Mouse (Mus musculus) testis, adult 2 months (tissue): ENCODE data around the gene St6galnac4. TPM values are rescaled to one million over a fixed set of nuclear protein-coding genes. Genes with fewer than 3 reads are reported as not detected.

Source experiments
- H3K27ac ChIP-seq: fragments of 200-500 bp; 2 replicates; pipeline ENCODE4 v1.5.1; 2012; ENCODE audit warnings: low read depth, low read length; ENCODE audit not compliant: control insufficient read depth, insufficient read depth
- H3K27me3 ChIP-seq: fragments of 200-500 bp; 2 replicates; pipeline ENCODE4 v1.6.1; 2012; ENCODE audit warnings: mild to moderate bottlenecking, low read length, moderate library complexity; ENCODE audit not compliant: control insufficient read depth, insufficient read depth
- H3K36me3 ChIP-seq: fragments of 200-500 bp; 2 replicates; pipeline ENCODE4 v1.6.1; 2012; ENCODE audit warnings: mild to moderate bottlenecking, low read length; ENCODE audit not compliant: control insufficient read depth, insufficient read depth
- H3K4me1 ChIP-seq: fragments of 200-500 bp; 2 replicates; pipeline ENCODE4 v1.6.1; 2012; ENCODE audit warnings: low read length; ENCODE audit not compliant: control insufficient read depth, insufficient read depth
- H3K4me3 ChIP-seq: fragments of 200-500 bp; 2 replicates; pipeline ENCODE4 v1.5.1; 2012; ENCODE audit warnings: low read depth, mild to moderate bottlenecking, low read length, moderate library complexity, mixed read lengths; ENCODE audit not compliant: control insufficient read depth
- CTCF ChIP-seq: fragments of 200-500 bp; IDR thresholded peaks from 2 replicates; pipeline ENCODE4 v1.5.1; 2012; ENCODE audit warnings: low read depth, mild to moderate bottlenecking, inconsistent platforms, low read length, moderate library complexity; ENCODE audit not compliant: control insufficient read depth, insufficient read depth, insufficient replicate concordance
- POLR2A ChIP-seq: fragments of 200-500 bp; IDR thresholded peaks from 2 replicates; pipeline ENCODE4 v1.6.1; 2012; ENCODE audit warnings: low read depth, mild to moderate bottlenecking, inconsistent platforms, low read length, moderate library complexity; ENCODE audit not compliant: control insufficient read depth
- polyA plus RNA-seq: library from polyadenylated mRNA; depleted of rRNA; stranded (reverse); fragments of >200 nt; gene quantifications from 2 replicates; pipeline ENCODE4 v1.2.3, GENCODE M21; 2012

The St6galnac4 gene
- polyA plus RNA-seq, 1 experiment, result 1.4 TPM

DNA sequence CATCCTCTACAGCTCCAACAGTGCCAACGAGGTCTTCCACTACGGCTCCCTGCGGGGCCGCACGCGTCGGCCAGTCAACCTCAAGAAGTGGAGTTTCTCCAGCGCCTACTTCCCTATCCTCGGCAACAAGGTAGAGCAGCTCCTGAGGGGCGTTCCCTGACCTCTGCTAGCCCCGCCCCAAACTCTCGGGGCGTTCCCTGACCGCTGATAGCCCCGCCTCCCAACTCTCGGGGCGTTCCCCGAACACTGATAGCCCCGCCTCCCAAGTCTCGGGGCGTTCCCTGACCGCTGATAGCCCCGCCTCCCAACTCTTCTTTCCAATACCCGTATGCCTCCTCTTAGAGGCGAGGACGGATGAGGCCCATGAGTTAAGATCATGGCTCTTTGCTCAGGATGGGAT is 25.4 kb downstream of the St6galnac4 start:
- Histone ChIP-seq H3K4me3 (peak overlapping the region; percentile 52), H3K27me3 (peaks cover 2% of the 10 kb centered on the region; the same call in 1 of the 2 replicates), H3K4me1 (peaks cover 37% of the 10 kb centered on the region), H3K27ac (no peak overlapping the region), H3K36me3 (no peaks in the 10 kb centered on the region)
- no peak for TF ChIP-seq CTCF
- TF ChIP-seq POLR2A, result no peak

- H3K36me3 ChIP-seq, result no peaks in the 10 kb centered on the region
- peaks cover 26% of the 10 kb centered on the region for H3K4me1 ChIP-seq
- TF ChIP-seq CTCF (no peak), POLR2A (no peak)
- H3K27ac ChIP-seq, result no peak overlapping the region
- H3K4me3 ChIP-seq, result no peak overlapping the region
- no peaks in the 10 kb centered on the region for H3K27me3 ChIP-seq
Observed at GRCm38 (mm10) chr2:32617109-32617508, 30.2 kb downstream of the St6galnac4 start.

GRCm38 (mm10) chr2:32617601-32618000 is 30.7 kb downstream of the St6galnac4 start:
- TF ChIP-seq POLR2A (no peak), CTCF (peak; percentile 67; the same call in 1 of the 2 replicates)
- no peaks in the 10 kb centered on the region for H3K36me3 ChIP-seq

DNA sequence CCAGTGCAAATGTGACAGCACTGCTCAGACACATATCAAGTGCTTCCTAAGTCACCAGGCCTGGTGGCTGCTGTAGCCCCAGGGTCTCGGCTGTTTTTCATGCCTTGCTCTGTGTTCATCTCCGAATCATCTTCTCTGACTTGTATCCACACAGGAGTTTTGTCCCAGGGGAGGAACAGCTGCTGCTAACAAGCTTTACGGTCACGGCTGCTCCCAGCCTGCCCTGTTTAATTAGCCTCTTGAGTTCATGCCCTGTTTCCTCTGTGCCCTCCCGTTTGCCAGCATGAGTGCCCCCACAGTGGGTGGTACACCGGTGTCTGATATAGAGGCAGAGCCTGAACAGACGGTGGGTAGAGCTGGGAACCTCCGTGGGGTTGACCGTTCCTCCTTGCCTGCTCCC is 31.2 kb downstream of the St6galnac4 start:
- TF ChIP-seq CTCF (no peak), POLR2A (no peak)
- no peaks in the 10 kb centered on the region for H3K36me3 ChIP-seq
- H3K27ac ChIP-seq, result no peak overlapping the region

More at GRCm38 (mm10) chr2:32617601-32618000, 30.7 kb downstream of the St6galnac4 start:
- Histone ChIP-seq H3K4me1 (peaks cover 24% of the 10 kb centered on the region), H3K27me3 (no peaks in the 10 kb centered on the region), H3K4me3 (no peak overlapping the region), H3K27ac (no peak overlapping the region)

DNA sequence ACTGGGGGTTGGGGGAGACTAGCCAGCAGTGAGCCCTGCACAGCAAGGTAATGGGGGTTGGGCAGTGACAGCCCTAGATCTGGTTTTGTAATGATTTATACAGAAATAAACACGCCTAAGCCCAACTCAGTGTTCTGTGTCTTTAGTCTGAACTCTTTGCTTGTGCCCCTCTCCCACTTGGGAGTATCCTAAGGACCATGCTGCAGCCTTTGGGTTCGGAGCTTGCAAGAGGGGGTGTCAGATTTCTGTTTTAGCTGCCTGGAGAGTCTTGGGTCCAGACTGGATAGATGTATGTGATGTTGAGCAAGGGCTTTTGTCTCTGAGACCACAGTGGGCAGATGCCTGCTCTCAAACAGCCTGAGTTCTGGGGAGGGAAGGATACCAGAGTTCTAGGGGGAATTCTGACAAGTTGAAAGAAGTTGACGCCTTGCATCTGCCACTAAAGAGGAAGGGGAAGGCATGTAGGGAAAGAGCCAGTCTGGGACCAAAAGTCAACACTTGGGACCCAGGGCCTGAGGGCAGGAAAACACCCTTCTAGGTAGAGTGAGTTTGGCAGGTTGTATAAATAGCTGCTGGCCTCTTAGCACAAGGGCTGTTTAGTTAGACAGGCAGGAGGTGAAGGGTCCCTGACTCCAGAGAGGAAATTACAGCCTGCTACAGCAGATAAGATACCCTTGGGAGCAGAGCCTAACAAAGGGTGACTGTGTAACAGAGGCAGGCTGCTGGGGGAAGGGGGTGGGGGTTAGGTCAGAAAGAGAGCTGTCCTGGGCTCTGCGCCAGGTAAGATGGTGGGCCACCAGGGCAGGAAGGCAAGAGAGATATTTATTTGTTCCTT is 34.0 kb downstream of the St6galnac4 start:
- Histone ChIP-seq H3K4me1 (peaks cover 20% of the 10 kb centered on the region), H3K4me3 (peak overlapping the region; percentile 91)

More for the DNA sequence above, 31.2 kb downstream of the St6galnac4 start:
- H3K27me3 ChIP-seq, result no peaks in the 10 kb centered on the region
- no peak overlapping the region for H3K4me3 ChIP-seq
- H3K4me1 ChIP-seq, result peaks cover 24% of the 10 kb centered on the region

DNA sequence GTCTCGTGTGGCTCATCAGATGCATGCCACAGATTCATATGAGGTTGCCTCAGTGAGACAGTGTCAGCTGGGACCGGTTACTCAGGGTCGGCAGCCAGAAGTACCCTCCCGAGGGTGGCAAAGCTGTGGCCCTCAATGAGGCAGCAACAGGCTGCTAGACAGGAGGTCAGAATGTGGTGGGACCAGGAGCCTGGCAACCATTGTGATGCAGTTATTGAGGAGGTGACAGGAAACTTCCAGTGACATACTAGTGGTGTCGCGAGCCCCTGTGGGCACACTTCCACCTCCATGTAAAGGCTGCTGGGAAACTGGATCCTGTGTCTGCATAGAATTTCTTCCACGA is 34.6 kb downstream of the St6galnac4 start, which contains the start of gene Ak1:
Gene Ak1, plus strand, starts transcription at position 242 of the 343 bp plus-strand sequence.
- no peaks in the 10 kb centered on the region for H3K27me3 ChIP-seq
- H3K4me1 ChIP-seq, result peaks cover 24% of the 10 kb centered on the region
- TF ChIP-seq POLR2A (peak; percentile 95; the same call in 1 of the 2 replicates), CTCF (no peak)
- no peaks in the 10 kb centered on the region for H3K36me3 ChIP-seq
- peak within 1 kb of the TSS; percentile 91 for H3K4me3 ChIP-seq
- H3K27ac ChIP-seq, result peak within 1 kb of the TSS; percentile 73

More for the DNA sequence above, 34.0 kb downstream of the St6galnac4 start:
- Histone ChIP-seq H3K27me3 (no peaks in the 10 kb centered on the region), H3K36me3 (no peaks in the 10 kb centered on the region), H3K27ac (peak overlapping the region; percentile 73)
- no peak for TF ChIP-seq CTCF
- TF ChIP-seq POLR2A, result no peak

GRCm38 (mm10) chr2:32624111-32624748 is 37.3 kb downstream of the St6galnac4 start:
- Histone ChIP-seq H3K36me3 (no peaks in the 10 kb centered on the region), H3K4me1 (peaks cover 28% of the 10 kb centered on the region), H3K27me3 (no peaks in the 10 kb centered on the region), H3K27ac (peak overlapping the region; percentile 64), H3K4me3 (peak overlapping the region; percentile 51)
- TF ChIP-seq POLR2A, result no peak
- no peak for TF ChIP-seq CTCF
